Mouse (Mus musculus) stomach, postnatal 0 days (tissue): Measurements from ENCODE around the gene Xkr7.

Experiments
- CTCF ChIP-seq: IDR thresholded peaks from 2 replicates; pipeline ENCODE4 v1.5.1; 2016; ENCODE audit warnings: antibody characterized with exemption, low read depth, mild to moderate bottlenecking, moderate library complexity
- EP300 ChIP-seq: optimal IDR thresholded peaks from 2 replicates; pipeline ENCODE3; 2016; ENCODE audit warnings: antibody characterized with exemption

GRCm38 (mm10) chr2:153063394-153063793, 31.7 kb downstream of the Xkr7 start:
- no peak for TF ChIP-seq EP300
- no peak for TF ChIP-seq CTCF
